Mouse (Mus musculus): Measurements from ENCODE around the gene Abca1. TPM values are rescaled to one million over a fixed set of nuclear protein-coding genes. Genes with fewer than 3 reads are reported as not detected.

Abca1 gene
- total and polyA plus RNA-seq, 3 experiments: 8.4 to 9.0 TPM; not detected in 1

- no peaks in the 10 kb centered on the region for H3K27me3 ChIP-seq (ENCODE audit: control insufficient read depth in 1 of 2, insufficient read depth in 2 of 2, low read length in 2 of 2)
- peaks cover 0 to 6% of the 10 kb centered on the region in 2 experiments; a peak in 2 of 4 replicates for H3K36me3 ChIP-seq (ENCODE audit: control insufficient read depth in 1 of 2, insufficient read depth in 2 of 2, low read length in 2 of 2)
- no peak for DNase-seq (ENCODE audit: low read depth, low spot score)
- H3K9ac ChIP-seq (ENCODE audit: control insufficient read depth, low read depth, low read length, poor library complexity, severe bottlenecking): no peak overlapping the region
- H3K4me1 ChIP-seq (ENCODE audit: control insufficient read depth in 1 of 2, insufficient read depth in 2 of 2, low read length in 2 of 2): 0 out of 4 replicates have a peak, but pooled peaks cover 0 to 3% of the 10 kb centered on the region in 2 experiments
- H3K79me2 ChIP-seq (ENCODE audit: control insufficient read depth, insufficient read depth, low read length, poor library complexity): peaks cover 7% of the 10 kb centered on the region; the same call in 1 of the 2 replicates
- no peaks in the 10 kb centered on the region for H3K9me3 ChIP-seq (replicated peaks; ENCODE audit: insufficient read depth, low read length)
- no peak overlapping the region for H3K27ac ChIP-seq (ENCODE audit: control insufficient read depth, low read depth, low read length)
- no peak overlapping the region for H3K4me3 ChIP-seq (ENCODE audit: control insufficient read depth in 1 of 2, insufficient read depth in 1 of 2, low read depth in 2 of 2, low read length in 2 of 2)
- TF ChIP-seq NELFE (IDR thresholded peaks at IDR 0.05; ENCODE audit: low read depth, low read length) (no peak), RAD21 (IDR thresholded peaks at IDR 0.05; ENCODE audit: low read depth, low read length) (no peak), GABPA (IDR thresholded peaks at IDR 0.05; ENCODE audit: low read depth, low read length) (no peak), MXI1 (IDR thresholded peaks at IDR 0.05; ENCODE audit: low read depth, low read length) (no peak), UBTF (IDR thresholded peaks at IDR 0.05; ENCODE audit: borderline replicate concordance, insufficient read depth, low read depth, low read length) (no peak), EP300 (IDR thresholded peaks at IDR 0.05; ENCODE audit: low read depth in 1 of 2, low read length in 2 of 2) (no peak), NRF1 (IDR thresholded peaks at IDR 0.05; ENCODE audit: insufficient read depth, low read depth, low read length, poor library complexity, severe bottlenecking) (no peak), HCFC1 (IDR thresholded peaks at IDR 0.05; ENCODE audit: low read depth, low read length) (no peak), TBP (IDR thresholded peaks at IDR 0.05; ENCODE audit: low read depth, low read length) (no peak), POLR2AphosphoS5 (IDR thresholded peaks at IDR 0.05; ENCODE audit: borderline replicate concordance, low read depth, low read length) (no peak), ZNF384 (IDR thresholded peaks at IDR 0.05; ENCODE audit: low read depth, low read length) (no peak), USF2 (IDR thresholded peaks at IDR 0.05; ENCODE audit: borderline replicate concordance in 1 of 2, insufficient read depth in 1 of 2, low read depth in 1 of 2, low read length in 2 of 2) (no peak), POLR2A (IDR thresholded peaks at IDR 0.05; ENCODE audit: control insufficient read depth in 1 of 2, insufficient read depth in 1 of 2, low read depth in 1 of 2, low read length in 2 of 2, poor library complexity in 1 of 2) (no peak), USF1 (IDR thresholded peaks at IDR 0.05; ENCODE audit: low read depth, low read length) (no peak), E2F4 (IDR thresholded peaks at IDR 0.05; ENCODE audit: borderline replicate concordance, low read depth, low read length) (no peak)
These were observed 7.0 kb downstream of the Abca1 start for GRCm38 (mm10) chr4:53152655-53153054.

- Histone ChIP-seq H3K4me1 (ENCODE audit: control insufficient read depth in 1 of 2, insufficient read depth in 2 of 2, low read length in 2 of 2) (peaks cover 0 to 11% of the 10 kb centered on the region in 2 experiments; a peak in 3 of 4 replicates), H3K4me3 (ENCODE audit: control insufficient read depth in 1 of 2, insufficient read depth in 1 of 2, low read depth in 2 of 2, low read length in 2 of 2) (no peak overlapping the region), H3K27ac (ENCODE audit: control insufficient read depth, low read depth, low read length) (no peak overlapping the region), H3K9me3 (replicated peaks; ENCODE audit: insufficient read depth, low read length) (no peaks in the 10 kb centered on the region), H3K79me2 (ENCODE audit: control insufficient read depth, insufficient read depth, low read length, poor library complexity) (peaks cover 2% of the 10 kb centered on the region; the same call in 1 of the 2 replicates), H3K36me3 (ENCODE audit: control insufficient read depth in 1 of 2, insufficient read depth in 2 of 2, low read length in 2 of 2) (peaks cover 0 to 15% of the 10 kb centered on the region in 2 experiments; a peak in 2 of 4 replicates), H3K27me3 (ENCODE audit: control insufficient read depth in 1 of 2, insufficient read depth in 2 of 2, low read length in 2 of 2) (no peaks in the 10 kb centered on the region), H3K9ac (ENCODE audit: control insufficient read depth, low read depth, low read length, poor library complexity, severe bottlenecking) (no peak overlapping the region)
- TF ChIP-seq ELF1 (IDR thresholded peaks at IDR 0.05; ENCODE audit: low read depth, low read length) (no peak), GABPA (IDR thresholded peaks at IDR 0.05; ENCODE audit: low read depth, low read length) (no peak), MAFK (IDR thresholded peaks at IDR 0.05; ENCODE audit: borderline replicate concordance, low read depth, low read length) (no peak), TBP (IDR thresholded peaks at IDR 0.05; ENCODE audit: low read depth, low read length) (no peak), RCOR1 (IDR thresholded peaks at IDR 0.05; ENCODE audit: low read depth, low read length) (no peak), ZKSCAN1 (IDR thresholded peaks at IDR 0.05; ENCODE audit: low read depth, low read length) (no peak), CTCF (IDR thresholded peaks at IDR 0.05 in 2 of 3, conservative IDR thresholded peaks at IDR 0.05 in 1 of 3; ENCODE audit: control insufficient read depth in 1 of 3, insufficient read depth in 1 of 3, low read depth in 2 of 3, low read length in 3 of 3, poor library complexity in 1 of 3, severe bottlenecking in 1 of 3) (no peak), TAL1 (IDR thresholded peaks at IDR 0.05; ENCODE audit: low read length) (no peak)
- no peak for DNase-seq (ENCODE audit: low read depth, low spot score)
These were observed 9.2 kb downstream of the Abca1 start for GRCm38 (mm10) chr4:53150516-53150915.

Measured in MEL (cell line).